Mouse (Mus musculus): Measurements from ENCODE around the gene Kif26b.

GRCm38 (mm10) chr1:178528431-178529351, at the start of gene Kif26b:
- TF ChIP-seq POLR2A (IDR thresholded peaks at IDR 0.05; ENCODE audit: low read depth, low read length) (no peak), CTCF (IDR thresholded peaks at IDR 0.05; ENCODE audit: extremely low read depth, insufficient read length, insufficient replicate concordance, low read depth, low read length) (no peak)
